Mouse (Mus musculus) CH12.LX (cell line): ENCODE results near the gene Ttc3. TPM values are rescaled to one million over a fixed set of nuclear protein-coding genes. Genes with fewer than 3 reads are reported as not detected.

Experiments
- DNase-seq: peaks from one replicate; pipeline ENCODE4 v3.0.0-alpha.2; 2013; ENCODE audit errors: extremely low read depth
- H3K27ac ChIP-seq: 2 replicates; pipeline ENCODE4 v1.5.1; 2012; ENCODE audit warnings: low read depth, mild to moderate bottlenecking, control low read depth, moderate library complexity; ENCODE audit not compliant: insufficient read depth
- H3K27me3 ChIP-seq: replicated peaks from 2 replicates; pipeline ENCODE3; 2012; ENCODE audit warnings: inconsistent platforms
- H3K36me3 ChIP-seq, 2 experiments: replicated peaks in 1 of 2; 2 replicates each; pipeline versions ENCODE3 to v1.6.1; 2012; ENCODE audit warnings: inconsistent platforms in 1 of 2, low read length in 1 of 2, mild to moderate bottlenecking in 1 of 2, mixed read lengths in 1 of 2, moderate library complexity in 1 of 2; ENCODE audit not compliant: control insufficient read depth in 1 of 2, insufficient read depth in 1 of 2
- H3K4me1 ChIP-seq, 2 experiments: 2 replicates each; pipeline ENCODE4 v1.6.1; 2012; ENCODE audit warnings: inconsistent platforms in 1 of 2, moderate library complexity in 1 of 2; ENCODE audit not compliant: insufficient read depth in 2 of 2, control insufficient read depth in 1 of 2
- H3K4me2 ChIP-seq: 2 replicates; pipeline ENCODE4 v1.6.1; 2012; ENCODE audit warnings: low read depth, mild to moderate bottlenecking, control low read depth; ENCODE audit not compliant: poor library complexity, insufficient read depth, severe bottlenecking
- H3K4me3 ChIP-seq, 3 experiments: fragments of 150-350 bp in 1 of 3; sonication (generic) in 1 of 3; replicated peaks in 1 of 3; 2 replicates each; pipeline versions ENCODE3 to v1.5.1; 2011 to 2012; ENCODE audit warnings: low read depth in 2 of 3, low read length in 2 of 3, mild to moderate bottlenecking in 2 of 3, moderate library complexity in 2 of 3, control low read depth in 1 of 3, improper control_type of control experiment in 1 of 3, inconsistent platforms in 1 of 3, mixed read lengths in 1 of 3; ENCODE audit not compliant: poor library complexity in 1 of 3
- H3K79me2 ChIP-seq: replicated peaks from 2 replicates; pipeline ENCODE4 v1.6.1; 2012; ENCODE audit warnings: mild to moderate bottlenecking, moderate library complexity; ENCODE audit not compliant: control insufficient read depth, poor library complexity, insufficient read depth, severe bottlenecking; ENCODE audit errors: extremely low read depth
- H3K9ac ChIP-seq: 2 replicates; pipeline ENCODE4 v1.6.1; 2012; ENCODE audit warnings: low read depth, mild to moderate bottlenecking, control low read depth, moderate library complexity; ENCODE audit not compliant: insufficient read depth
- H3K9me3 ChIP-seq: replicated peaks from 2 replicates; pipeline ENCODE3; 2012; ENCODE audit warnings: low read length, inconsistent platforms, mixed read lengths
- BHLHE40 ChIP-seq: IDR thresholded peaks from 2 replicates; pipeline ENCODE4 v1.6.1; 2011; ENCODE audit warnings: mild to moderate bottlenecking, low read depth, low read length, improper control_type of control experiment
- CHD1 ChIP-seq: IDR thresholded peaks from 2 replicates; pipeline ENCODE4 v1.6.1; 2012; ENCODE audit warnings: low read depth, low read length, improper control_type of control experiment, inconsistent platforms
- EP300 ChIP-seq: IDR thresholded peaks from 2 replicates; pipeline ENCODE4 v1.6.1; 2011; ENCODE audit warnings: low read length, improper control_type of control experiment
- ETS1 ChIP-seq: conservative IDR thresholded peaks from 2 replicates; pipeline ENCODE4 v1.6.1; 2012; ENCODE audit warnings: low read depth, mild to moderate bottlenecking, inconsistent platforms, low read length, improper control_type of control experiment, moderate library complexity
- GABPA ChIP-seq: IDR thresholded peaks from 2 replicates; pipeline ENCODE4 v1.6.1; 2012; ENCODE audit warnings: low read depth, low read length, improper control_type of control experiment, inconsistent platforms; ENCODE audit not compliant: insufficient replicate concordance
- HCFC1 ChIP-seq: IDR thresholded peaks from 2 replicates; pipeline ENCODE4 v1.6.1; 2012; ENCODE audit warnings: low read depth, mild to moderate bottlenecking, inconsistent platforms, low read length, improper control_type of control experiment
- KAT2A ChIP-seq: IDR thresholded peaks from 2 replicates; pipeline ENCODE4 v1.6.1; 2012; ENCODE audit warnings: low read length, improper control_type of control experiment, inconsistent platforms; ENCODE audit not compliant: insufficient replicate concordance
- MAFK ChIP-seq: IDR thresholded peaks from 2 replicates; pipeline ENCODE4 v1.6.1; 2011; ENCODE audit warnings: low read length, improper control_type of control experiment; ENCODE audit not compliant: insufficient replicate concordance
- MAZ ChIP-seq: IDR thresholded peaks from 2 replicates; pipeline ENCODE4 v1.6.1; 2012; ENCODE audit warnings: low read depth, mild to moderate bottlenecking, inconsistent platforms, low read length, improper control_type of control experiment, moderate library complexity
- MEF2A ChIP-seq: IDR thresholded peaks from 2 replicates; pipeline ENCODE4 v1.6.1; 2014; ENCODE audit warnings: low read depth, mild to moderate bottlenecking, inconsistent platforms, low read length, improper control_type of control experiment, borderline replicate concordance
- MXI1 ChIP-seq: IDR thresholded peaks from 2 replicates; pipeline ENCODE4 v1.6.1; 2011; ENCODE audit warnings: mild to moderate bottlenecking, low read depth, low read length, improper control_type of control experiment
- NELFE ChIP-seq: IDR thresholded peaks from 2 replicates; pipeline ENCODE4 v1.6.1; 2011; ENCODE audit warnings: low read depth, low read length, improper control_type of control experiment
- NRF1 ChIP-seq: IDR thresholded peaks from 2 replicates; pipeline ENCODE4 v1.6.1; 2014; ENCODE audit warnings: low read depth, mild to moderate bottlenecking, inconsistent platforms, low read length, improper control_type of control experiment, moderate library complexity
- POLR2A ChIP-seq: IDR thresholded peaks from 2 replicates; pipeline ENCODE4 v1.6.1; 2011; ENCODE audit warnings: low read depth, mild to moderate bottlenecking, improper control_type of control experiment, low read length
- POLR2AphosphoS2 ChIP-seq: IDR thresholded peaks from 2 replicates; pipeline ENCODE4 v1.6.1; 2011; ENCODE audit warnings: low read depth, low read length, improper control_type of control experiment
- RCOR1 ChIP-seq: conservative IDR thresholded peaks from 2 replicates; pipeline ENCODE4 v1.6.1; 2012; ENCODE audit warnings: low read depth, mild to moderate bottlenecking, inconsistent platforms, low read length, improper control_type of control experiment
- SMC3 ChIP-seq: IDR thresholded peaks from 2 replicates; pipeline ENCODE4 v1.6.1; 2011; ENCODE audit warnings: low read depth, low read length, improper control_type of control experiment
- USF1 ChIP-seq: IDR thresholded peaks from 2 replicates; pipeline ENCODE4 v1.6.1; 2014; ENCODE audit warnings: low read depth, mild to moderate bottlenecking, inconsistent platforms, low read length, improper control_type of control experiment
- ZC3H11A ChIP-seq: IDR thresholded peaks from 2 replicates; pipeline ENCODE4 v1.6.1; 2012; ENCODE audit warnings: low read depth, mild to moderate bottlenecking, inconsistent platforms, low read length, improper control_type of control experiment
- ZKSCAN1 ChIP-seq: IDR thresholded peaks from 2 replicates; pipeline ENCODE4 v1.6.1; 2012; ENCODE audit warnings: low read depth, inconsistent platforms, low read length, improper control_type of control experiment, borderline replicate concordance
- ZNF384 ChIP-seq: IDR thresholded peaks from 2 replicates; pipeline ENCODE4 v1.6.1; 2012; ENCODE audit warnings: low read depth, low read length, improper control_type of control experiment, inconsistent platforms
- dilution Hi-C: fragments of 300-500 bp; cut with MboI; formaldehyde crosslinking; loops from 2 replicates; pipeline ENCODE4 v1.14.3; 2020; ENCODE audit warnings: low sequenced_read_pairs; ENCODE audit not compliant: extremely low pct_unique_long_range_greater_than_20kb, extremely low pct_ligation_motif_present
- in situ Hi-C: fragments of 300-500 bp; cut with MboI; formaldehyde crosslinking; loops from 3 replicates; pipeline ENCODE4 v1.14.3; 2019; ENCODE audit warnings: low sequenced_read_pairs, low pct_ligation_motif_present, low pct_unique_long_range_greater_than_20kb, mixed read lengths
- polyA plus RNA-seq: library from polyadenylated mRNA; unstranded; fragments of >175 nt; gene quantifications from 2 replicates; pipeline ENCODE4 v1.2.1, GENCODE M21; 2012; ENCODE audit warnings: low read depth; ENCODE audit not compliant: insufficient read length
- total RNA-seq, 2 experiments: library from RNA; depleted of rRNA; stranded (reverse); fragments of 300-350 nt in 1 of 2; fragments of >200 nt in 1 of 2; gene quantifications; 2 replicates each; pipeline ENCODE4 v1.2.3; 2012 to 2014

Ttc3 gene
- total and polyA plus RNA-seq, 3 experiments: 59.0 to 74.5 (median 73.4) TPM

DNA sequence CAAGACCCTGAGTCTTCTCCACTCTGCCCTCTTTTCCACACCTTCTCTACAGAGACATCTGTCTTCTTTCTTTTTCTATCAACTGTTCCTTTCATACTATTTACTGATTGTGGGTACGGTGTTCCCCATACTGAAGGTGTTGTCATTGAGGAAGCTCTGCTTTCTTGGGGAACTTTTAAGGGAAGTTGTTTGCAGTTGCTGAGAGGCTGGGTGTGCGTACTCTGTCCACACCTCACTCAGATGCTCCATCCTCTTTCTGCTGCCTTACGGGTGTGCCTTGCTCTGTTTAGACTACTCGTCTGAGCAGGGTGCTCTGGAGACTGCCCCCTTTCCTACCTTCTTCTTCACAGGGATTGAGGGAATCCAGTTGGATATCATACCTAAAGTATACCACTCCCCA, 21.9 kb downstream of the Ttc3 start:
- H3K4me3 ChIP-seq: no peak overlapping the region
- H3K36me3 ChIP-seq: peaks cover 28 to 54% of the 10 kb centered on the region in 2 experiments
- H3K9me3 ChIP-seq: no peaks in the 10 kb centered on the region
- no peak for DNase-seq
- TF ChIP-seq MAZ (no peak), ZC3H11A (no peak), ZNF384 (no peak), ZKSCAN1 (no peak), EP300 (no peak), USF1 (no peak), POLR2A (no peak), MXI1 (no peak), GABPA (no peak), MAFK (no peak), MEF2A (no peak), KAT2A (no peak), HCFC1 (no peak), SMC3 (no peak), CHD1 (no peak), BHLHE40 (no peak), NELFE (no peak)
- H3K27me3 ChIP-seq: no peaks in the 10 kb centered on the region
- peaks cover 4% of the 10 kb centered on the region; the same call in 1 of the 2 replicates for H3K79me2 ChIP-seq
- no peak overlapping the region for H3K27ac ChIP-seq
- no peak overlapping the region for H3K9ac ChIP-seq
- in situ Hi-C loops (no loop called here), dilution Hi-C loops (no loop called here)
- H3K4me1 ChIP-seq: no peaks in the 10 kb centered on the region
- H3K4me2 ChIP-seq: no peak overlapping the region

DNA sequence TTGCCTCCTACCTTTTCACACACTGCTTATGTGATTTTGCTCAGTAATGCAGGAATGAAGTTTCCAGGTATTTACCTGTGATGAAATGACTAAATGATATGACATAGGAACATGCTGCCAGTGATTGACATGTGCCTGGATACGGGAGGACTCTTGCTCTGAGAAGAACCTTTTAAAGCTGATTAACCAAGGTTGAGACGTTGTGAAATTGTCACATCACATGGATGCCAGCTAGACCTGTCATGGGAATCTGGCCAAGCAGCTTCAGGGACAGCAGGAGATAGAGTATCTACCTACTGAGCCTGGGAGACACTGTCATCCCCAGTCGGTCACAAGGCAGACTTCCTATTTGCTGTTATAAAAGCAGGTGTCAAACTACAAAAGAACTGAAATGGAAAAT, 24.6 kb downstream of the Ttc3 start:
- H3K79me2 ChIP-seq: peaks cover 2% of the 10 kb centered on the region
- H3K4me2 ChIP-seq: no peak overlapping the region
- in situ Hi-C loops: no loop called here
- H3K4me1 ChIP-seq: no peaks in the 10 kb centered on the region
- no peaks in the 10 kb centered on the region for H3K27me3 ChIP-seq
- peaks cover 25 to 49% of the 10 kb centered on the region in 2 experiments for H3K36me3 ChIP-seq
- dilution Hi-C loops: no loop called here
- no peak overlapping the region for H3K27ac ChIP-seq
- no peak overlapping the region for H3K9ac ChIP-seq
- TF ChIP-seq EP300 (no peak), RCOR1 (no peak), NRF1 (no peak), MAZ (no peak), MEF2A (no peak), POLR2AphosphoS2 (no peak), ETS1 (no peak)
- H3K4me3 ChIP-seq: no peak overlapping the region
- no peak for DNase-seq
- no peaks in the 10 kb centered on the region for H3K9me3 ChIP-seq
